Mouse (Mus musculus): ENCODE results near the gene Polr3g. TPM values are rescaled to one million over a fixed set of nuclear protein-coding genes. Genes with fewer than 3 reads are reported as not detected.
"Not testable (repeated sequence)": the region's sequence is repeated elsewhere in the genome, so short reads cannot be mapped to it uniquely, and the experiment has no call there.

The Polr3g gene
- polyA plus RNA-seq, 1 experiment from 2014 or later: 7.1 TPM

GRCm38 (mm10) chr13:81628631-81629190 is 82.1 kb downstream of the Polr3g start:
- no peak for ATAC-seq (ENCODE audit: low read depth)
- Histone ChIP-seq H3K27ac (ENCODE audit: low read length) (no peak overlapping the region), H3K27me3 (ENCODE audit: control insufficient read depth, insufficient read depth, low read depth, low read length) (peaks cover 14% of the 10 kb centered on the region), H3K4me1 (replicated peaks; ENCODE audit: control insufficient read depth, insufficient read depth, low read length) (0 out of 2 replicates have a peak, but pooled peaks cover 2% of the 10 kb centered on the region), H3K9me3 (ENCODE audit: control insufficient read depth, low read length) (no peaks in the 10 kb centered on the region), H3K36me3 (ENCODE audit: control insufficient read depth, insufficient read depth, low read length) (no peaks in the 10 kb centered on the region), H3K9ac (ENCODE audit: low read length) (no peak overlapping the region), H3K4me2 (ENCODE audit: low read depth, low read length) (no peak overlapping the region), H3K4me3 (ENCODE audit: low read length) (no peak overlapping the region)
- 51% methylated on average over 2 of the region's 2 CpGs for WGBS

GRCm38 (mm10) chr13:81627861-81628260 is 83.0 kb downstream of the Polr3g start:
- not testable (repeated sequence) for H3K4me2 ChIP-seq (ENCODE audit: low read depth, low read length); H3K4me1 ChIP-seq (replicated peaks; ENCODE audit: control insufficient read depth, insufficient read depth, low read length); H3K9me3 ChIP-seq (ENCODE audit: control insufficient read depth, low read length); H3K4me3 ChIP-seq (ENCODE audit: low read length); H3K9ac ChIP-seq (ENCODE audit: low read length); H3K36me3 ChIP-seq (ENCODE audit: control insufficient read depth, insufficient read depth, low read length); H3K27me3 ChIP-seq (ENCODE audit: control insufficient read depth, insufficient read depth, low read depth, low read length); H3K27ac ChIP-seq (ENCODE audit: low read length); ATAC-seq (ENCODE audit: low read depth)
- WGBS: 70% methylated on average over 1 of the region's 1 CpGs

Other genes starting within 250 kb of the Polr3g start
- 1.3 and 1.9 TPM in 2 replicates for gene Adgrv1, start 77.9 kb downstream of the Polr3g start, polyA plus RNA-seq (2015; fragmentation: Nextera tagmentation; extraction: Ambion mirVana)
- 22.1 and 27.6 TPM in 2 replicates for gene Lysmd3, start 53.4 kb downstream of the Polr3g start, polyA plus RNA-seq (2015; fragmentation: Nextera tagmentation; extraction: Ambion mirVana)
- 6.3 and 6.6 TPM in 2 replicates for gene Mblac2, start 328 bp upstream of the Polr3g start, polyA plus RNA-seq (2015; fragmentation: Nextera tagmentation; extraction: Ambion mirVana)
- 219 and 231 TPM in 2 replicates for gene Cetn3, start 72.1 kb upstream of the Polr3g start, polyA plus RNA-seq (2015; fragmentation: Nextera tagmentation; extraction: Ambion mirVana)